Mouse (Mus musculus) embryonic facial prominence, embryonic 14.5 days (tissue): ENCODE data around the gene Hist3h2ba. TPM values are rescaled to one million over a fixed set of nuclear protein-coding genes. Genes with fewer than 3 reads are reported as not detected.

Experiments
- ATAC-seq: fragments of 200-750 bp; cut with Nextera tagmentation; 2 replicates; pipeline ENCODE4 v1.8.0; 2017; ENCODE audit warnings: low read depth, moderate number of reproducible peaks, moderate TSS enrichment
- DNase-seq: peaks from one replicate; pipeline ENCODE4 v3.0.0-alpha.2; 2015; ENCODE audit warnings: low spot score
- H3K27ac ChIP-seq: fragments of 300-500 bp; sonication (generic); replicated peaks from 2 replicates; pipeline ENCODE4 v1.5.1; 2014; ENCODE audit warnings: low read depth, mild to moderate bottlenecking, low read length, moderate library complexity
- H3K27me3 ChIP-seq: fragments of 300-500 bp; sonication (generic); replicated peaks from 2 replicates; pipeline ENCODE4 v1.6.1; 2014; ENCODE audit warnings: low read length; ENCODE audit not compliant: control insufficient read depth, insufficient read depth
- H3K36me3 ChIP-seq: fragments of 300-500 bp; sonication (generic); 2 replicates; pipeline ENCODE4 v1.6.1; 2014; ENCODE audit warnings: low read length, mixed read lengths; ENCODE audit not compliant: control insufficient read depth, insufficient read depth
- H3K4me1 ChIP-seq: fragments of 300-500 bp; sonication (generic); 2 replicates; pipeline ENCODE4 v1.6.1; 2014; ENCODE audit warnings: antibody characterized with exemption, low read length; ENCODE audit not compliant: control insufficient read depth, insufficient read depth
- H3K4me2 ChIP-seq: fragments of 300-500 bp; sonication (generic); 2 replicates; pipeline ENCODE4 v1.6.1; 2014; ENCODE audit warnings: low read depth, mild to moderate bottlenecking, low read length, moderate library complexity, mixed read lengths
- H3K4me3 ChIP-seq: fragments of 300-500 bp; sonication (generic); 2 replicates; pipeline ENCODE4 v1.5.1; 2014; ENCODE audit warnings: low read depth, mild to moderate bottlenecking, low read length
- H3K9ac ChIP-seq: fragments of 300-500 bp; sonication (generic); 2 replicates; pipeline ENCODE4 v1.6.1; 2014; ENCODE audit warnings: low read depth, mild to moderate bottlenecking, low read length, moderate library complexity, mixed read lengths
- H3K9me3 ChIP-seq: fragments of 300-500 bp; sonication (generic); 2 replicates; pipeline ENCODE4 v1.6.1; 2016; ENCODE audit warnings: low read length; ENCODE audit not compliant: control insufficient read depth
- WGBS: fragments of 180-500 bp; shearing (Covaris S2); extraction: QIAGEN DNeasy Blood & Tissue Kit; methylation state at CpG from one replicate; pipeline ENCODE4 v1.1.7; 2014; 5-methylcytosine and 5-hydroxymethylcytosine counted together
- polyA plus RNA-seq: library from polyadenylated mRNA; unstranded; fragments of >200 nt; fragmentation: Nextera tagmentation; extraction: Ambion mirVana; gene quantifications from 2 replicates; pipeline ENCODE4 v1.2.1, GENCODE M21; 2014

The Hist3h2ba gene
- polyA plus RNA-seq, 1 experiment from 2014 or later: 14.9 TPM

DNA sequence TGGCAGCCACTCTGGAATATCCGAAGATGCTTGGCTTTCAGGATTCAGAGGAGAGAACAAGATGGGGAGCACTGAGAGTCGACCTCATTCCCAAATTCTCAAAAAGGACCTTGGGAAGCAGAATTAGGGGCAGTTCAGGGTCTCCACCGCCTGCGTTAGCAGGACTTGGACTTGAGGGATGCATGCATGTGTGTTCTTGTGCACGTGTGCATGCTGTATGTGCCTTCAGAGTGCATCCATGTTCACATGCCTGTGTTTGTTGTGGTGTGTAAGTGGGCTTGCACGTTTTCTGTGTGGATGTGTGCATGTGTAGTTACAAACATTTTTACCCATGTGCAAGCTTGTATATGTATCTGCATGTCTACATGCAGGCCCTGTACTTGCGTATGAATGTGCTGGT lies 15.5 kb downstream of the Hist3h2ba start:
- Histone ChIP-seq H3K4me1 (peaks cover 3% of the 10 kb centered on the region; the same call in 1 of the 2 replicates), H3K4me2 (no peak overlapping the region), H3K36me3 (0 out of 2 replicates have a peak, but pooled peaks cover 10% of the 10 kb centered on the region), H3K9ac (no peak overlapping the region), H3K4me3 (no peak overlapping the region), H3K27ac (no peak overlapping the region), H3K27me3 (peaks cover 13% of the 10 kb centered on the region; the same call in 1 of the 2 replicates), H3K9me3 (peaks cover 5% of the 10 kb centered on the region; the same call in 1 of the 2 replicates)
- no peak for DNase-seq
- WGBS: 85% methylated on average over 7 of the region's 7 CpGs
- no peak for ATAC-seq

DNA sequence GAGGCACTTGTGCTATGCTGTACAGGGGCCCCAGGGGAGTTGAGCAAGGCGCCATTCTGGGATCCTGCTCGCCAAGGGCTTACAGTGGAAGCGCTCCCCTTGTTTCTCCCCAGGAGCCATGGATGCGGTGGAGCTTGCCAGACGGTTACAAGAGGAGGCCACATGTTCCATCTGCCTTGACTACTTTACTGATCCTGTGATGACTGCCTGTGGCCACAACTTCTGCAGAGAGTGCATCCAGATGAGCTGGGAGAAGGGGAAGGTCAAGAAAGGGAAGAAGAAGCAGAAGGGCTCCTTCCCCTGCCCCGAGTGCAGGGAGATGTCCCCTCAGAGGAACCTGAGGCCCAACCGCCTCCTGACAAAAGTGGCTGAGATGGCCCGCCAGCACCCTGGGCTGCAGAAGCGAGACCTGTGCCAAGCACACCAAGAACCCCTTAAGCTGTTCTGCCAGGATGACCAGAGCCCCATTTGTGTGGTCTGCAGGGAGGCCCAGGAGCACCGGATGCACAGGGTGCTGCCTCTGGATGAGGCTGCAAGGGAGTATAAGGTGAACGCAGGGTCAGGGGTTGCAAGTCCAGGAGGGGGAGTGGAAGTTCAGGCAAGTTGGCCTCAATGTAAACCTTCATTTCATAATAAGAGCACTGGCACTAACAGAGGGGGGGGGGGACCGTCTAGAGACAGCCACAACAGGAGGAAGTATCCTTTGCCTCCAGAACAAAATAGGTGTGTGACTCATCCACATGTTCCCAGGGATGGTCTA lies 16.5 kb downstream of the Hist3h2ba start:
- H3K4me3 ChIP-seq: no peak overlapping the region
- H3K36me3 ChIP-seq: peaks cover 11% of the 10 kb centered on the region; the same call in 1 of the 2 replicates
- no peak overlapping the region for H3K9ac ChIP-seq
- H3K27me3 ChIP-seq: peaks cover 13% of the 10 kb centered on the region; the same call in 1 of the 2 replicates
- ATAC-seq (peak; percentile 21; the same call in 1 of the 2 replicates), DNase-seq (no peak)
- H3K9me3 ChIP-seq: peaks cover 5% of the 10 kb centered on the region; the same call in 1 of the 2 replicates
- 41% methylated on average over 11 of the region's 12 CpGs for WGBS
- no peaks in the 10 kb centered on the region for H3K4me1 ChIP-seq
- H3K27ac ChIP-seq: no peak overlapping the region
- H3K4me2 ChIP-seq: no peak overlapping the region

DNA sequence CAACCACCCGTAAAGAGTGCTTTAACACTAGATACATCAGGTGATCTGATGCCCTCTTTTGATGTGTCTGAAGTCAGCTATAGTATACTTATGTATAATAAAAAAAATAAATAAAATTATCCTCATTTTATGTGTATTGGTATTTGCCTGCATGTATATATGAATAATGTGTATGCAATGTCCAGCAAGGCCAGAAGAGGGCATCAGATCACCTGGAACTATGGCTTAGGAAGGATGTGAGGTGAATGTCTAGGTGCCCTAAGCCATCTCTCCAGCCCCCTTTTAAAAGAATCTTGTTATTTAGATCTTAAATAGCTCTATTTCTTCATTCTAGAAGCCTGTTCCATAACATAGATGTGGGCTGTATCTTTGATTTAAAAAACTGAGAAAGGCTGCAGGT lies 18.6 kb downstream of the Hist3h2ba start:
- ATAC-seq: no peak
- no peaks in the 10 kb centered on the region for H3K9me3 ChIP-seq
- 95% methylated on average over 1 of the region's 1 CpGs for WGBS
- H3K27me3 ChIP-seq: 0 out of 2 replicates have a peak, but pooled peaks cover under 1% of the 10 kb centered on the region
- H3K27ac ChIP-seq: no peak overlapping the region
- no peak overlapping the region for H3K4me3 ChIP-seq
- H3K9ac ChIP-seq: no peak overlapping the region
- no peak for DNase-seq
- no peaks in the 10 kb centered on the region for H3K4me1 ChIP-seq
- no peak overlapping the region for H3K4me2 ChIP-seq
- peaks cover 26% of the 10 kb centered on the region; the same call in 1 of the 2 replicates for H3K36me3 ChIP-seq

DNA sequence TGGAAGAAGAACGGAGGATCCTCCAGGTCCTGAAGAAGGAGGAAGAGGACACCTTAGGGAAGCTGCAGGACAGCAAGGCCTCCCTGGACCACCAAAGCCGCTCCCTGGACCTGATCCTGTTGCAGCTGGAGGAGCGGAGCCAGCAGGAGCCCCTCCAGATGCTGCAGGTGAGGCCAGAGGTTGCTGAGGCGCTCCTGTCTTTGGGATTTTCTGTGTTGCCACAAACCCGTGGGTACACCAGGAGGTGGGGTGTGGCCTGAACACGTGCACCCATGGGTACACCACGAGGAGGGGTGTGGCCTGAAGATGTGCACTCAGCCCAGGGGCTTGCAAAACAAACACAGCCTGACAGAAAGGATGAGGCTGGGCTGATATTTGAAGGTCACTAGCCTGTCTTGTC lies 19.8 kb downstream of the Hist3h2ba start:
- Histone ChIP-seq H3K9ac (no peak overlapping the region), H3K9me3 (no peaks in the 10 kb centered on the region), H3K4me3 (no peak overlapping the region), H3K27me3 (no peaks in the 10 kb centered on the region), H3K4me2 (no peak overlapping the region), H3K27ac (no peak overlapping the region), H3K36me3 (peaks cover 29% of the 10 kb centered on the region; the same call in 1 of the 2 replicates), H3K4me1 (no peaks in the 10 kb centered on the region)
- no peak for ATAC-seq
- no peak for DNase-seq
- WGBS: 83% methylated on average over 7 of the region's 7 CpGs

DNA sequence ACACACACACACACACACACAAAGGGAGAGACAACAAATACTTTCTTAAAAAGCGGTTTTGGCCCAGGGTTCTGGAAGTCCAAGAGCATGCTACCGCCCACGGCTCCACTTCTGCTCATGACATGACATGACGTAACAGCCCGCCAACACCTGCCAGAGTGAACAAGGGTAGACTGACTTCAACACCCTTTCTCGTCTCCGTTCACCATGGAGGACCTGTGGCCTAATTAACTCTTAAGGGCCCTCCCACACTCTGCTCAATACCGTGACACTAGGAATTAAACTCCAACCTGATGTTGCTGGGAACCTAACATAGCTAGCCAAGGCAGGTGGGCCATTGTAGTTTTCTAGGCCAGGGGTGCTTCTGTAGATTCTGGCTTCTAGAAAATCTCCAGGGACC lies 20.3 kb downstream of the Hist3h2ba start:
- no peaks in the 10 kb centered on the region for H3K9me3 ChIP-seq
- no peaks in the 10 kb centered on the region for H3K27me3 ChIP-seq
- H3K4me2 ChIP-seq: no peak overlapping the region
- H3K36me3 ChIP-seq: peaks cover 29% of the 10 kb centered on the region; the same call in 1 of the 2 replicates
- no peak for DNase-seq
- ATAC-seq: no peak
- no peaks in the 10 kb centered on the region for H3K4me1 ChIP-seq
- no peak overlapping the region for H3K4me3 ChIP-seq
- 86% methylated on average over 8 of the region's 8 CpGs for WGBS
- no peak overlapping the region for H3K27ac ChIP-seq
- no peak overlapping the region for H3K9ac ChIP-seq

DNA sequence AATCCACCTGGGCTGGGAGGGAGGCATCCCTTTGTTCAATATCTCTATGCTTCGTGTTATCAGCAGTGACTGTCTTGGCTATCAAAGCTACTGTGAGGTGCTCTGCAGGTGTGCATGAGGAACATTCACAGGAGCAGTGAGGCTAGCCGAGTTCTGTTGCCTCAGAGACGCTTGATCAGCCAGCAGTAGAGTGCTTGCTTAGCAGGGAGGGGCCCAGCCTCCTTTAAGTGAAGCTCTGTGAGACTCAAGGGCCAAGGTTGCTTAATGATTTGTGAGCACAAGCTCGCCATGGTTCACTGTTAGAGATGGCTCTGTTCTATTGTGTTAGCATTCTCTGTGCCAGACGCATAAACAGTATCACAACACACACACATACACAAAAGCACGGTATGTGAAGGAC lies 20.9 kb downstream of the Hist3h2ba start:
- Histone ChIP-seq H3K4me3 (no peak overlapping the region), H3K36me3 (peaks cover 33% of the 10 kb centered on the region; the same call in 1 of the 2 replicates), H3K27me3 (no peaks in the 10 kb centered on the region), H3K4me2 (no peak overlapping the region), H3K9ac (no peak overlapping the region), H3K9me3 (no peaks in the 10 kb centered on the region), H3K4me1 (no peaks in the 10 kb centered on the region), H3K27ac (no peak overlapping the region)
- ATAC-seq: no peak
- no peak for DNase-seq
- 79% methylated on average over 6 of the region's 6 CpGs for WGBS

DNA sequence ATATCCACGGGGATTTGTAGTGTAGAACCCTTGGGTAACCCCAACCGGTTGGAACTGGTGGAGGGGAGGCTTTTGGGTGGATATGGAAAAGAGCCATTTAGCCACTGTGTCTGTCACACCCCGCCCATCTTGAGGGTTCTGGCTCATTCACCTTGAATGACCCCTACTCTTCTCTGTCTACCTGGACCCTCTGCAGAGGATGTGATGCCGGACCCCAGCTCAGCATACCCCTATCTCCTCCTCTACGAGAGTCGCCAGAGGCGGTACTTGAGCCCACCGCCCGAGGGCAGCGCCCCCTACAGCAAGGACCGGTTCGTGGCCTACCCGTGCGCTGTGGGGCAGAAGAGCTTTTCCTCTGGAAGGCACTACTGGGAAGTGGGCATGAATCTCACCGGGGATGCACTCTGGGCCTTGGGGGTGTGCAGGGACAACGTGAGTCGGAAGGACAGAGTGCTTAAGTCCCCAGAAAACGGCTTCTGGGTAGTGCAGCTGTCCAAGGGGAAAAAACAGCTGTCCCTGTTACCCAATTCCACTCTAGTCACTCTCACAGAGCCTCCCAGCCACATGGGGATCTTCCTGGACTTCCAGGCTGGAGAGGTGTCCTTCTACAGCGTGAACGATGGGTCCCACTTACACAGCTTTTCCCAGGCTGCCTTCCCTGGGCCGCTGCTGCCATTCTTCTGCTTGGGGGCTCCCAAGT lies 22.3 kb downstream of the Hist3h2ba start:
- Histone ChIP-seq H3K9me3 (no peaks in the 10 kb centered on the region), H3K9ac (no peak overlapping the region), H3K27ac (no peak overlapping the region), H3K4me3 (no peak overlapping the region), H3K4me1 (no peaks in the 10 kb centered on the region), H3K27me3 (no peaks in the 10 kb centered on the region), H3K4me2 (no peak overlapping the region), H3K36me3 (peaks cover 35% of the 10 kb centered on the region; the same call in 1 of the 2 replicates)
- ATAC-seq (0 out of 2 replicates have a peak, but pooled peaks have one; percentile 15), DNase-seq (no peak)
- 88% methylated on average over 21 of the region's 21 CpGs for WGBS

DNA sequence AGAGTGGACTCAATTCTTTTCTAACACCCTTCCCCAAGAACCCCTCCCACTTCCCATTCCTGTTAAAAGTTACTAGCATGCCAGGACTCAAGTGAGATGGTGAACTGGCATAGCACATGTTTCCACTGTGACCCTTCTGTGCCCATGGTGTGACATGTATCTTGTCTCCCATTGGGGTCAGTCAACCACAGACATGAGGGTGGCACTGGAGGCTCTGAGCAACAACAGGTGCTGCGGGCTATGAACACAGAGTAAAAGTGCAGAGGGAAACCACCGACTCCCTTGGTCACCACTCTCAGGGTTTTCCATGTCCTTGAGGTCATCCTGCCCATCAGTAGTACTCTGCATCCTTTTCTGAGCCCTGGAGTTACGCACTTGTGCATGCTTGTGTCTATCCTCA lies 23.1 kb downstream of the Hist3h2ba start:
- Histone ChIP-seq H3K4me3 (no peak overlapping the region), H3K4me1 (no peaks in the 10 kb centered on the region; the same call in 1 of the 2 replicates), H3K27ac (no peak overlapping the region), H3K4me2 (no peak overlapping the region), H3K27me3 (no peaks in the 10 kb centered on the region), H3K9me3 (no peaks in the 10 kb centered on the region), H3K36me3 (peaks cover 35% of the 10 kb centered on the region; the same call in 1 of the 2 replicates), H3K9ac (no peak overlapping the region)
- DNase-seq (no peak), ATAC-seq (no peak)
- WGBS: 94% methylated on average over 3 of the region's 3 CpGs
